Mouse (Mus musculus) small intestine, adult 2 months (tissue): ENCODE measurements around the gene Tpm3-rs7. TPM values are rescaled to one million over a fixed set of nuclear protein-coding genes. Genes with fewer than 3 reads are reported as not detected.
"Not testable (repeated sequence)": the region's sequence is repeated elsewhere in the genome, so short reads cannot be mapped to it uniquely, and the experiment has no call there.

Source experiments
- H3K27ac ChIP-seq: fragments of 200-500 bp; 2 replicates; pipeline ENCODE4 v1.5.1; 2012; ENCODE audit warnings: low read depth, low read length, control low read depth, inconsistent platforms; ENCODE audit not compliant: insufficient read depth
- H3K27me3 ChIP-seq: fragments of 200-500 bp; 2 replicates; pipeline ENCODE4 v1.6.1; 2012; ENCODE audit warnings: mild to moderate bottlenecking, moderate library complexity, low read length, inconsistent platforms; ENCODE audit not compliant: control insufficient read depth, insufficient read depth
- H3K36me3 ChIP-seq: fragments of 200-500 bp; 2 replicates; pipeline ENCODE4 v1.6.1; 2012; ENCODE audit warnings: mild to moderate bottlenecking, low read length, control low read depth, inconsistent platforms; ENCODE audit not compliant: control insufficient read depth, insufficient read depth
- H3K4me1 ChIP-seq: fragments of 200-500 bp; 2 replicates; pipeline ENCODE4 v1.6.1; 2012; ENCODE audit warnings: low read length, inconsistent platforms, mixed read lengths; ENCODE audit not compliant: control insufficient read depth, insufficient read depth, insufficient read length
- H3K4me3 ChIP-seq: fragments of 200-500 bp; 2 replicates; pipeline ENCODE4 v1.5.1; 2012; ENCODE audit warnings: low read depth, mild to moderate bottlenecking, control low read depth, inconsistent platforms, low read length, moderate library complexity
- CTCF ChIP-seq: fragments of 200-500 bp; IDR thresholded peaks from 2 replicates; pipeline ENCODE4 v1.5.1; 2012; ENCODE audit warnings: low read depth, mild to moderate bottlenecking, control low read depth, inconsistent platforms, low read length, moderate library complexity, mixed read lengths; ENCODE audit not compliant: insufficient replicate concordance, insufficient read length; ENCODE audit errors: extremely low read depth
- POLR2A ChIP-seq: fragments of 200-500 bp; IDR thresholded peaks from 2 replicates; pipeline ENCODE4 v1.6.1; 2012; ENCODE audit warnings: low read depth, mild to moderate bottlenecking, control low read depth, inconsistent platforms, low read length, moderate library complexity
- WGBS: fragments of 180-500 bp; shearing (Covaris S2); methylation state at CpG from one replicate; pipeline ENCODE4 v1.1.7; 2018; 5-methylcytosine and 5-hydroxymethylcytosine counted together
- polyA plus RNA-seq: library from polyadenylated mRNA; depleted of rRNA; stranded (reverse); fragments of >200 nt; gene quantifications from 2 replicates; pipeline ENCODE4 v1.2.3, GENCODE M21; 2012; rRNA removed

Gene Tpm3-rs7
- 0.14 and 0.16 TPM in 2 replicates for polyA plus RNA-seq

DNA sequence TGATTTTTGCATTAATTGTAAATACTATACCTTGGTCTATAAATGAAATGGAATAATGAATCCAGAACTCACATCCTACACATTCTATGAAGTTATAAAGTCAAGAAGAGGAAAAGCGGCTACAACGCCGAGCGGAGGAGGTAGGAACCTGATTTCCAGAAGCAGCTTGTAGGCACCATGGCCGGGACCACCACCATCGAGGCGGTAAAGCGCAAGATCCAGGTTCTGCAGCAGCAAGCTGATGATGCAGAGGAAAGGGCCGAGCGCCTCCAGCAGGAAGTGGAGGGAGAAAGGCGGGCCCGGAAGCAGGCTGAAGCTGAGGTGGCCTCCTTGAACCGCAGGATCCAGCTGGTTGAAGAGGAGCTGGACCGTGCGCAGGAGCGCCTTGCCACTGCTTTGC lies at the start of gene Tpm3-rs7:
Tpm3-rs7 (plus strand) TSS at position 110 of the 400 bp plus-strand sequence.
- H3K27me3 ChIP-seq: not testable (repeated sequence)

GRCm38 (mm10) chr14:113317023-113317422 lies 2.6 kb downstream of the Tpm3-rs7 start:
- no peaks in the 10 kb centered on the region for H3K36me3 ChIP-seq
- no peaks in the 10 kb centered on the region for H3K4me1 ChIP-seq
- no peak for TF ChIP-seq POLR2A
- TF ChIP-seq CTCF: no peak
- H3K27ac ChIP-seq: no peak overlapping the region
- 54% methylated on average over 1 of the region's 1 CpGs for WGBS
- H3K27me3 ChIP-seq: no peaks in the 10 kb centered on the region
- H3K4me3 ChIP-seq: no peak overlapping the region

More for the DNA sequence above, at the start of gene Tpm3-rs7:
- H3K36me3 ChIP-seq, H3K4me3 ChIP-seq, H3K27ac ChIP-seq, H3K4me1 ChIP-seq: not testable (repeated sequence)
- 94% methylated on average over 16 of the region's 16 CpGs for WGBS

GRCm38 (mm10) chr14:113363361-113363760 lies 49.0 kb downstream of the Tpm3-rs7 start:
- H3K4me3 ChIP-seq: no peak overlapping the region
- no peaks in the 10 kb centered on the region for H3K4me1 ChIP-seq
- no peak overlapping the region for H3K27ac ChIP-seq
- 77% methylated on average over 1 of the region's 1 CpGs for WGBS
- no peaks in the 10 kb centered on the region for H3K36me3 ChIP-seq
- TF ChIP-seq CTCF: no peak
- H3K27me3 ChIP-seq: no peaks in the 10 kb centered on the region
